Mouse (Mus musculus): Measurements from ENCODE around the gene Tmem238.

Gene Tmem238

DNA sequence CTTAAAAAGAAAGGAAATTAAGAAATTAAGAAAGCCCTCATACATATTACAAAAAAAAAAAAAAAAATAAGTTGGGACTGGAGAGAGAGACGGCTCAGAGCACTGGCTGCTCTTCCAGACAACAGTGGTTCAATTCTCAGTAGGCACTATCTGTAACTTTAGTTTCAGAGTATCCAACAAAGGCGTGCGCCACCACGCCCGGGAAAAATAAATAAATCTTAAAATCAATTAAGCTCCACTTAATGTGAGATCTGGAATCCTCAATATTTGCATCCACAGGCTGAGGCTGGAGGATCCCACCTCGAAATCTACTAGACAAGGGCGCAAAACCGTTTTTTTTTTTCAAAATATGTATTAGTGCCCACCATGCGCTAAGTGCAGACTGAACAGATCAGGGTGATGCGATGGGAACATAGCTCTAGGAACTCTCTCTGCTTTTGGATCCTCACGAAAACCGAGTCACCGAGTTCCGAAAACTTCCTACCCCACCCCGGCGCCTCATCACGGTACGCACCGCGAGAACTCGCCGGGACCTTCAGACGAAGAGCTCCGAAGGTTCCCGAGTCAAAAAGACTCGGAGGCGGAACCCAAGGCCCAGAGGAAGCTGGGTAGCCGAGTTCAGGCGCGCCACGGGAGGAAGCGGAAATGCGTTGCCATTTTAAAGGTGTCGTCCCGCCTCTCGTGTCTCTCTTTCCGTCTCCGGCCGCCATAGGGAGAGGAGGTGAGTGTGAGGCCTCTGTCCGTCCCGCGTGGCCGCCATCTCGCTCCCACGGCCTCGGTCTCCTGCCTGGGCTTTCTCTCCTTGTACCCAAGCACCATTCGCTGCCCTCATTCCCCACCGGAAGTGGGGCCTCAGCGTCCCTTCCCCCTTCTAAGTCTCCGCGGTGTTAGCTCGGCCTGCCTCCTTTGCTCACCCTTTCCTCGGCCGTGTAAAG, 3.1 kb upstream of the Tmem238 start, which contains the start of gene Rpl28:
Rpl28 (plus strand) TSS at position 597 of the 935 bp plus-strand sequence.
- DNase-seq (ENCODE audit: low spot score in 2 of 2): peak; percentile 90 to 97

DNA sequence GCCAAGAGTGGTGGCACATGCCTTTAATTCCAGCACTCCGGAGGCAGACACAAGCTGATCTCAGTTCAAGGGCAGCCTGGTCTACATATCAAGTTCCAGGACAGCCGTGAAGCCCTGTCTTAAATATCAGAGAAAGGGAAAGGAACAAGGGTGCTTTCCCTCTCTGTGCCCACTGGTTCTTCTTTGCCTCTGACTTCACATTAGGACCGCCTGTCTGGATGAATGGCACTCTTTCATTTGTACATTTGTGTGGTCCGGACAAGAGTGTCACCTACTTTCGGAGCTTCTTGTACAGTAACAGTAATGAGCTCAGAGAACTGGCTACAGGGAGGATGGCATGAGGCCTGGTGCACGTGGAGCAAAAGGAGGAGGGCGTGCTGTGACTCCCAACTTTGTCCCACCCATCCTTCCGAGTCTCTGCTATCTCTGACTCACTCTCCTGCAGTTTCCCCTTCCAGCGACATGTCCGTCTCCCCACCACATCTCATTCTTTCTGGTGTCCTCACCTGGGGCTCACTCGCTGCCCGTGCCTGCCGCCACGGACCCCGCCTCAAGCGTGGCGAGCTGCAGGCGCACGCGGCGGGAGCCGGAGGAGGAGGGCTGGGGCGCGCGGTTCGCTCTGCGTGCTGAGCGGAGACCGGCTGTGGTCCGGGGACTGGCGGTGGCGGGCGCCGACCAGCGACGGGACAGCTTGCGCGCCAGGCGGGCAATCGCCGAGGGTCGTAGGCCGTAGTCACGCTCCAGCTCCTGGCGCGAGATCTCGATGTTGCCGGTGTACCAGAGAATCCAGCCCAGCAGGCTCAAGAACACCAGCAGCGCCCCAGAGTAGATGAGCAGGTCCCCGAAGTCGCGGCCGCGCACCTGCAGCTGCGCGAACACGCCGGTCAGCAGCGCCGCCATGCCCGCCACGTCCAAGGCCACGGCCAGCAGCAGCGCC, 689 bp downstream of the Tmem238 start:
- DNase-seq (ENCODE audit: low spot score in 2 of 2): peak in 1 of 2 experiments; percentile 50

DNA sequence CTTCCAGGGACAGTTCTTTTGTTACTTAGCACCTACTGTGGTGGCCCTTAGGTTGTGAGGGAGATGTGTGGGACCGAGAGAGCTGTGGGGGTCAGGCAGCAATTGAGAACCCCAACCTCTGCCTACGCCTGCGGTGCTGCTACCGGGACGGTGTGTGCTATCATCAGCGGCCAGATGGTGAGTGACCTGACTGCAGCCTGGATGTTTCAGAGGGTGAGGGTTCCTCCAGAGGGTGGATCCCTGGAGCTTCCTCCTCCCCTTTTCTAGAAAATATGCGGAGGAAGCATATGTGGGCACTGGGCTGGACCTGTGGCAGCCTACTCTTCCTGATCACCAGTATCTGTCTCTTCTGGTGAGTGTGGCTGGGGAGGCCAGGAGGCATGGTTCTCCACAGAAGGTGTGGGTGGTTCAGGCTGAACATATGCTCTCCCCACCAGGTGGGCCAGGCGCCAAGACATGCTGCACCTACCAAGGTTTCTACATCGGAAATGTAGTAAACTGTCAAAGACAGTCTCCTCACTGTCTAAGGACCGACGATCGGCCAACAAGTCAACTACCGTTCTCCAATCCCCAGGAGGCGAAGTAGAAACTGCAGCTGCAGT, 5.7 kb downstream of the Tmem238 start:
- DNase-seq (ENCODE audit: low spot score in 2 of 2): peak in 1 of 2 experiments; percentile 45

DNA sequence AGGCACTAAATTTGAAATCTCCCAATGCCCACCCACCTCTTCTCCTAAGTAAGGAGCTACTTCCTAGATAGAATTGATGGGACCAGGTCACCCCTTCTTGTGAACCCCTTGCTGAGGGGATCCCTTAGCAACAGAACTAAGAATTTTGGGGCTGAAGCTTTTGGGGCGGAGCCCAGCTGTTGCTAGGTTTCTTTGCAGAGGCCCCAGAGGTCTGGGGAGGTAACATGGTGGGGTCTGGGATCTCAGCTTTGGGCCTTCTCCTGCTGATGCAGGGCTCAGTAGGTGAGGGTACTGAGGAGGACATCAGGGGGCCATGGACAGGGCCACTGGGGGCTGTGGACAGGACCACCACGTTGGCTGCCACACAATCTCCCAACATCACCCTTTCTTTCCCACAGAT, 6.7 kb downstream of the Tmem238 start, which contains the start of the genes Il11 and Tmem190:
Il11 (minus strand) TSS at position 101 of the 400 bp plus-strand sequence.
Tmem190 (plus strand) TSS at position 179 of the 400 bp plus-strand sequence.
- no peak for DNase-seq (ENCODE audit: low spot score in 2 of 2)

DNA sequence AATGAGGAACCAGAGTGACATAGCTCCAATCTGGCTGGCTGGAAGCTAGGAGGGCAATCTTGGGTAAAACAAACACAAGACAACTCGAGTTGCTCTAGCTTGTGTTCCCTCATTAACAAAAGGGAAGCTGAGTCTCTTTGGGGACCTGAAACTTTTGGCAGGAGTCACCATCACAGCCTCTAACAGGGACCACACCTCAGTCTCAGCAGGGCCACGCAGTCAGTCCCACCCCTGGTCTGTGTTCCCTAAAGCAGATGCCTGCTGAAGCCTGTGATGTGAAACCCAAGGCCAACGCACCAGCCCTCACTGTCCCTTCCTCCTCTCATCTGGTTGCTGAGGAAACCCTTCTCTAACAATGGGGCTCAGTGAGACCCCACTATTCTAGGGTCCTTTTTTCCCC, 7.3 kb downstream of the Tmem238 start:
- DNase-seq (ENCODE audit: low spot score in 2 of 2): no peak

DNA sequence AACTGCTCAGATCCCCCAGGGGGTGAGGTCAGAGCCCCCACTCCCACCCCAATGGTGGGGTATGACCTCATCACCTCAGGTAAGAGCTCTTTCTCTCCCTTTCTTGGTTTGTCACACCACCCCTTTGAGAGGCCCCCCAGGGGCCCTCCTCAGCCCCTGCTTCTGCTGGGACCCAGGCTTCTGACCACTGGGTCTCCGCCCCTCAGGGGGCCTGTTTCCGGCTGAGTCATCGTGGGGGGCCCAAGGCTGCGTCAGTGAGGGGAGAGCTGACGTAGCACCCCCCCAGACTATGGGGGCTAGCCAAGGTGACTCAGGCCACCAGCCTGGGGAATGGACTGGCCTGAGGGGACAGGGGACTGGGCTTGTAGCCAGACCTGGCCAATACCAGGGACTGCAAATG, 9.5 kb downstream of the Tmem238 start:
- no peak for DNase-seq (ENCODE audit: low spot score in 2 of 2)

DNA sequence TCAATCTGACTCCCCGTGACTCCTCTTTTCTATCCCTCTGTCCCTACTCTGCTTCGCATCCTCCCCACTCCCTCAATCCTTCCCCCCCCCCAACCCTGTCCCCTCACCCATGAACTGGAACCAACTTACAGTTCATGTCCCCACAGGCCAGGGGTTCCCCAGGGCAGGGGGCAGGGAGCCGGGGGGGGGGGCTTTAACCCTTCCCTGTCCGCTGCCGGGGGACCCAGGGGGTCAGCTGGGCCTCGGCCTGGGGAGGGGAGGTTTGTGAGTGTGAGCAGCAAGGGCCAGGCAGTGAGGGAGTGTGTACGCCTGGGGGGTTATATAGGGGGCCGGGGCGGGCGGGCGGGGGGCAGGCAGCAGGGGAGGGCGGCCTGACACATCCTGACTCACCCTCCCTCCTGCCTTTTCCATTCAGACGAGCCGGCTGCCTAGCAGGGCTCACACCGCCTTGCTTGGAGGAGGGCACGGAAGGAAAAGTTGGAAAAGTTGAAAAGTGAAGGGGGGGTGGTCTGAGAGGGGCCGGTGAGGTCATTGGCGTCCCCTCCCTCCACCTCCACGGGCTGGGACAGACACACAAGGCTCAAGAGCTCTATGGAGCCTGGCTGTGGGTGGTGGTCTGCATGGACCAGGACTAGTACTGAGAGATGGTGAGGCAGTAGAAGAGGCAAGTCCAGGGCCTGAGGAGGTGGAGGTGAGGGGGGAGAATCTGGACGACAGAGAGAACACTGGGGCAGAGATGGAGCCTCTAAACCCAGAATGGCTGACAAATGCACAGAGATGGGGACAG, 11.4 kb downstream of the Tmem238 start:
- no peak for DNase-seq (ENCODE audit: low spot score in 2 of 2)

DNA sequence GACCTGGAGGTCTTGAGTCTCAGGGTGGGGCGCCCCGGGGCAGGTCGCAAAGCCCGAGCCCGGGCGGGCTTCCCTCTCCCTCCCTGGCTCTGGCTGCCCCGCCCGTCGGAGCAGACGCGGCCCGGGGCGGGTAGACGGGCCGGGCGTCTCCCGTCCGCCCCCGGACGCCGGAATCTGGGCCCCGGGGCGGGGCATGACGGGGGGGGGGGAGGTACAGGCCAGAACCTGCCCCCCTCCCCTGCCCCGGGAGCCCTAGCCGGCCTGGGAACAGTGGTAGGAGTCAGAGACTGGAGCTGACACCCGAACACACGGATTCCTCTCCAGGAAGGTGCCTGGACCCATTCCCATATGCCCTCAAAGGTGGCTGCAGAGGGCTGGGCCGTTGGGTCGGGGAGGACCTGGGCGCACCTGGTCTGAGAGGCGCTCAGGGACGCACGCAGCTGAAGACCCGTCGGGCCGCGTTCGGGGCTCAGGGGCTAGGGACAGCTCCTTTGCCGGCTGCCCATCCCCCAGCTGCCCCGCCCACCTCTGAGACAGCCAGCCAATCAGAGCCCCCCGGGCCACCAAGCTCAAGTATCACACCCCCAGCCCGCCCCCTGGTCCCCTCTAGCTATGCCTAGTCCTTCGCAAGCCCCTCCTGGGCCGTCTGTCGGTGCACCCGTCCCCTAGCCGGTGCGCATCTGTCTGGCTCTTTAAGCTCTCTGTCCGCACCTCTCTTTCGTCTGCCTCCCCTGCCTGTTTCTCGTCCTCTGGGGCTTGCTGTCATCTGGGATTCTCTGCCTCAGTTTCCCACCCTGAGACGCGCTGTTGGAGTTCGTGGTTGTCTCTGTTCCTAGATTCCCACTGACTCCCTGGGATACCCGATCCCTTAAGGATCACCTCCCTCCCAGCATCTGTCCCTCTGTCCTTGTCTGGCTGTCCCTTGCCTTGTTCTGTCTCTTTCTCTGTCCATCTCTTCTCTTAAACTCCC, 12.3 kb downstream of the Tmem238 start:
- no peak for DNase-seq (ENCODE audit: low spot score in 2 of 2)

DNA sequence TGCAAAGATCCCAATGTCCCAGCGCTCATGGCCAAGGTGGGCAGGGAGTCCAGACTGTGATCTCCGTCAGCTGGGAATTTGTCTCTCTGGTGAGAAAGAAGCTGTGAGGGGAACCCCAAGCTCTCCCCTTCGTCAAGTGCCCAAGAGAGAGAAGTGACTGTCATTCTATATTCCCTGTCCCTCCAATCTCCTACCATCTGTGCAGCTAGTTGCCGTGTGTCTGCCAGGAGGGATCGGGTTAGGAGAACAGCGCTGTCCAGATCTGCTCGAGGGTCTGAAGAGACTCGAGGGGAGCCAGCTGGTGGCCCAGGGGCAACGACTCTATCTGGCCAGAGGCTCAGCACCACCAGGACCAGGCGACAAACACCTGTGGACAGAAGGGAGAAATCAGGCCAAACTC, 13.3 kb downstream of the Tmem238 start:
- no peak for DNase-seq (ENCODE audit: low spot score in 2 of 2)

DNA sequence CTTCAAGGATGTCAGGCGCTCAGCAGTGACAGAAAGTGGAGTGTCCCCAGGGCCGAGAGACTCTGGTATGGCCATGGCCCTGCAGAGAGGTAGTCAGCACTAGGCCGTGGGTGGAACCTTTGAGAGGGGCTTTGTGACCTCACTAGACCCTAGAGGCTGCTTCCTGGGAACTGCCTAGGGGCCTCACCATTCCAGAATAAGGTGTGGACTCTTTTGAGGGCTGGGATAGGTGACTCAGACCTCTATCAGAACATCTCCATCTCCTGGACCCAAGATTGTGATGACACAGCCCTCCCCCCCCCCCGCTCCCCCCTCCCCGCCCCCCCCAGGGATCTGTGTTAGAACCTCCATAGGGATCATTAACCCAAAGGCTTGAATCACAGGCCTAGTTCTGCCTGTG, 18.3 kb downstream of the Tmem238 start, which contains the start of gene Fam71e2:
Fam71e2 (minus strand) TSS at position 101 of the 400 bp plus-strand sequence.
- no peak for DNase-seq (ENCODE audit: low spot score in 2 of 2)

DNA sequence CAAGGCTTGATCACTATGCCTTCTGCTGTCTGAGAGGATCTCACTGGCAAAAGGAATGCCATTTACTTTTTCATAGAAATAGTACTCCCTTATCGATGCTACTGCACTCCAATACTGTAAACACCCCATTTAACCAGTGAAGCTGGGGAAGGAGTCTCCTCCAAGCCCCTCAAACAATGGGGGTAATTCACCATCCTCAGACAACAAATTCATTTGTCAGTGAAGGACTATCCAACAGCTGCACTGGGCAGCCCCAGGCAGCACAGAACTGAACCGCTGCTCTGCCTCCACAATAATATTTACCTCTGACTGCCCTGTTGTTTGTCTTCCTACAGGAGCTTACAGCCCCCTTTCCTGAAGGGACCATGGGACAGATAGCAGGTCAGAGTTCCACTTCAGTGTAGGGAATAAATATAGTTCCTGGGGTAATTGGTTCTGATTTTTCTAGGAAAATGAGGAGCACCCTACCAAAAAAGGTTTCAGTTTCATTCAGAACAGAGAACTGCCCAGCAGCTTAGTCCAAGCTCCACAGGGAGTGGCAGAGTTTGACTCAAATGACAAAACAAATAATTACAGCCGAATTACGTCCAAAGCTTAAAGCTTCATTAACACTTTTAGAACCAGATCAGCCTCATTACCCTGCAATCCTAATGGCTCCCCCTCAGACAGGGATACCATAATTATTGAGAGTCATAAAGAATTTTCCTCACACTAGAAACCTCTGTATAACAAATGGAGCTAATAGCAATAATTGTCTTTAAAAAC, 24.3 kb downstream of the Tmem238 start:
- peak in 1 of 2 experiments; percentile 20 for DNase-seq (ENCODE audit: low spot score in 2 of 2)

DNA sequence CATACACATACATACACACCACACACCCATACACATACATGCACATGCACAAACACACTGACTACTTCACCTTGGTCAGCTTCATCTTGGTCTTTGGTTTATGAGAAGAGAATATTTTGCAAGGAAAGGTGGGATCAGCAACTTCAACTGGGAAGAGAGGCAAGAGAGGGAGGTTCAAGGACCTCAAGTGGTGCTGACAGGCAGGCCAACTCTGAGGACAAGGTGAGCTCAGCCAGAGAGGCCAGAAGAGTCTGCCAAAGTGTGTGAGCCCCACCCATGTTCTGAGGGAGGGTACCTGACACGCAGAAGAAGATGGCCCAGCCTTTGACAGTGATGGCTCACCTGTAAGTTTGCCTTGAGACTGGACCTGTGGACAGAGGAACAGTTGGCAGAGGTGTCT, 29.8 kb downstream of the Tmem238 start:
- no peak for DNase-seq (ENCODE audit: low spot score in 2 of 2)

DNA sequence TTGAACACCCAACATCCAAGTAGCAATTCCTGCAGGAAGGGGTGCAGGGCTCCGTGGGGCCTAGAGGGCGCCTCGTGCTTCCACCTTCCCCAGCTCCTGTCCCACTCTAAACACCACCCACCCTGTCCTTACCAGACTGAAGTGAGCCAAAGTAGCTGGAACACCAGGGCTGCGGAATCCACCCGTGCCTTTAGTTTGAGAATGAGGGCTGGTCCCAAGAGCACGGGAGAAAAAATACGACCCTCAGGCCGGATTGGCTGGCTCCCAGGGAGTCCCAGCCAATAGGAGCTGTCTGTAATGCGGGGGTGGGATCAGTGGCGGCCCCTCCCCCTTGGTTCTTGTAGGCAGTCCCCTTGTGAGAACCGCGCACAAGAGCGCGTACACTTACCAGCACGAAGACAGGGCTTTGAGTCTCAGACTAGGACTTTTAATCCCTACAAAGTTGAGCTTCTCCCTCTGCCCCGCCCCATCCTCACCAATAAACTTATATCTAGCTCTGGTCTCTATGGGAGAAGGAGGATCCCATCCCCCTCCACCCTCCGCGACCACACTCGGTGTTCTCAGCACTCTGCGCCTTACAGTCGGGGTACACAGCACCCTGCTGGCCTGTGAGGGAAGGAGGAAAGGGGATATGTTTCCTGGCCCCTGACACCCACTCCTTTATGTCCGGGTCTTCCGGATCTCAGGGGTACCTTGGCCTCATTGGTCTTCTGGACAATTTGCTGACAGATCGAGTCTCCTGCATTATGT, 36.5 kb downstream of the Tmem238 start, which contains the start of gene Cox6b2:
Cox6b2 (minus strand) TSS at position 274 of the 750 bp plus-strand sequence.
- DNase-seq (ENCODE audit: low spot score in 2 of 2): peak in 1 of 2 experiments; percentile 48

DNA sequence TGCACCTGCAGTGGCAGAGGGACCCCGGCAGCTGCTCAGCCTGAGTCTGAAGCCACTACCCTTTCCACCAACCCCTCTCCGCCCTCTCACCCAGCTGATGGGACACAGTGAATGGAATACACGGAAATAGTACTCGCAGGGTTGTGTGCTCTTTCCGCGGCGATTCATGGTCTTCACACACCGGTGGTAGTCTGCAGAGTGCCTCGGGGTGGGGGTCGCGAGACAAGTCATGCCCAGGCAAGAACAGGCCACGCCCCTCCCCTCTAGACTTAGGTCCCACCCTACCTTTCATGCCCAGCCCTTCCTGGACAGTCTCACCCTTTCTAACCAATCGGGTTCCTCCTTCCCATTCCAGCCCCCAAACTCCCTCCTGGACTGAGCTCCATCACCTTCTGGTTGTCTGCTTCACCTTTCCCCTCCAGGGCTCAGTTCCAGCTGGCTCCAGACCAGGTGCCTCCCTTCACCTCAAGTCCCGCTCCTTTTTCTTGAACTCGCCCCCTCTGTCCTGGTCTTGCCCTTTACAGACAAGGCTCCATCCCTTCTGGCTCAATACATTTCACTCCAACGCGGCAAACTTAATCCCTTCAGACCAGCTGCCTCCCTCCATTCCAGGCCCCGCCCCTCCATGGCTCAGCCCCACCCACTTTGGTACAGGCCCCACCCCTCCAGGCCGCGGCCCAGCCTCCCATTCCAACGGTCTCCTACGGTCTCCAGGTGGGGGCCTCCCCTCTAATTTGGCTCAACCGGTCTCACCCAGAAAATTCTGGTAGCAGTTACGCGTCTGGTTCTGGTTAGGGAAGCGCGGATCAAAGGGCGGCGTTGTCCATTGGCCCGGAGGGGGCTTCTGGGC, 37.3 kb downstream of the Tmem238 start:
- DNase-seq (ENCODE audit: low spot score in 2 of 2): no peak

DNA sequence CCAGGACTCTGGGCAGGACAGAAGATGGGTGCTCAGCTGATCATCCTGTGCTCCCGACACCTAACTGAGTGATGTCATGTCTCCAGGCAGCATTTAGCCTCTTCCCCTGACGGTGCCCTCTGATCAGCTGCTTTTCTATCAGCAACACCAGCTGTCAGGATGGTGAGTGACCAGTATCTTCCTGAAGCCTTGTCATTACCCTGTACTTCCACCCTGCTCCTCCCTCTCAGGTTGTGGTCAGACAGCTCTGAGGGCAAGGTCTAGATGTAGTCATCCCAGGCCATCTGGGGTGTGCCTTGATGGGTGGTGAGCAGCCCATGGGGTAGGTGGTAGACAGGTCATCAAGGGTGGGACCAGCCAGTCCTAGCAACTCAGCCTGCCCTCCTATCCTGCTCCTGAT, 40.3 kb downstream of the Tmem238 start:
- DNase-seq (ENCODE audit: low spot score in 2 of 2): no peak

DNA sequence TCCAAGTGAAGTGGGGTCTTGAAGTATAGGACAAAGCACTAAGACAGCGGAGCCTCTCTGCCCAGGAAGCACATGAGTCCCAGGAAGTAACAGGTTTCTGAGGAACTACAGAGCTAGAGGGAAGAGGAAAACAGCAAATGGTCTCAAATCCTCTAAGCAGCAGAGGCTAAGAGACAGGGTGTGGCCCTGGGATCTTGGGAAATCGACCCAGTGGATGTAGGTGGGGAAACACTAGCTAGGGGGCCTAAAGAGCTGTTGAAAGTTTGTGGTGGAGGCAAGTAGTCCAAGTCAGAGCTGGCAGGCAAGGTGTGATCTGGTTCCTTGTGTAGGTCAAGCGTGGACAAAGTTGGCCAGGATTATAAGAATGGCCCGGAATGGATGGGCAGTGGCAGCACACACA, 41.1 kb downstream of the Tmem238 start:
- DNase-seq (ENCODE audit: low spot score in 2 of 2): no peak

All from left cerebral cortex, adult 9 months (tissue).